Mouse (Mus musculus): ENCODE measurements around the gene Map4k3.
"Not testable (repeated sequence)": the region's sequence is repeated elsewhere in the genome, so short reads cannot be mapped to it uniquely, and the experiment has no call there.

Map4k3 gene

GRCm38 (mm10) chr17:80568441-80568840 lies 159.8 kb downstream of the Map4k3 start:
- DNase-seq (ENCODE audit: low read depth, low spot score) = no peak

DNA sequence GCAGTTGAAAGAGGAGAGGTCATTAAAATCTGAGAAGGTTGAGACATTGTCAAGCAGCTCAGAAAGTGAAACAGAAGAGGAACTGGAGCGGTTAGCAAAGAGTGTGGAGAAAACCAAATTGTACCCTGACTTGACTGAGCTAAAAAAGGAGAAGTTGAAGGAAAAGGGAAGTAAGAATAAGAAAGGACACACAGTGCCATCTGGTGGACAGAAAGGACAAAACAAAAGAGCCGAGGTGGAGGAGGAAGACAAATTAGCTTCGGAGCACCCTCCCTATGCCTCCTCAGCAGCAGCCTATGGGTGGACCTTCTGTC lies 163.7 kb downstream of the Map4k3 start:
- no peak for DNase-seq (ENCODE audit: low read depth, low spot score)

- DNase-seq (ENCODE audit: low read depth, low spot score) = not testable (repeated sequence)
Measured at GRCm38 (mm10) chr17:80563762-80564610, 164.3 kb downstream of the Map4k3 start.

DNA sequence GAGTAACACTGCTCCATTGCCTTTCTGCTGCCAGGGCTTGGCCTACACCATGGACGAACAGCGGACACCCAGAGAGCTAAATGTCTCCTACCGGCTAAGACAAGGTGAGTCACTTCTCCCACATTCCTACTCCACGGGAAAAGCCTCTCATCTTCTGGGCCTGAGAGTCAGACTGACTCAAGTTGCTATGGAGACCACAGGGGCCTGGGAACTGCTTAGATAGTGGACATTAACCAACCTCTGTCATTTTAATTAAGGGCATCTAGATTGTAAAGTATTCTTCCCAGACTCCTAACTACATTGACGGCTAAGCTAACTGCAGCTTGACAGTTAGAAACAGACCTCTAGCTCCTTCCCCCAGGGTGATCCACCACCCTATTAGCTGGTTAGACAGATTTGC lies 165.5 kb downstream of the Map4k3 start:
- DNase-seq (ENCODE audit: low read depth, low spot score) = no peak

- DNase-seq (ENCODE audit: low read depth, low spot score) = peak; percentile 60
Measured at GRCm38 (mm10) chr17:80560669-80561401, 167.4 kb downstream of the Map4k3 start.

DNA sequence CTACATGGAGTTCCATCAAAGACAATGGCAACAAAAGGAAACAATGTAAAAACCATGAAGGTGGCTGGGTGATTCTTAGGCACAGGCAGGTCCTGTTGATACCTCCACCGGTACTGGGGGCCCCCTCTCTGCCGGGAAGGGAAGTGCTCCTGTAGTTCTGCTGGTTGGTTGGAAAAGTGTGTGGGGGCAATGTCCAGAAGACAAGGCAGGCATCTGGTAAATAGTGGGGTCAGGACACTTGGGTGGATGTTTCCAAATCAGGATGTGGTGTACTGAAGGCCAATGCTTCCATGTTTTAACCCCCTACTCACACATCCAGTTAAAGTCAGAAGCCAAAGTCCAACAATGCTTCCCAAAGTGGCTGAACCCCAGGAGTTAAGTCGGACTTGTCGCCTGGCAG lies 168.5 kb downstream of the Map4k3 start:
- no peak for DNase-seq (ENCODE audit: low read depth, low spot score)

GRCm38 (mm10) chr17:80559050-80559449 lies 169.2 kb downstream of the Map4k3 start:
- no peak for DNase-seq (ENCODE audit: low read depth, low spot score)

GRCm38 (mm10) chr17:80558583-80558982 lies 169.7 kb downstream of the Map4k3 start:
- DNase-seq (ENCODE audit: low read depth, low spot score) = no peak

DNA sequence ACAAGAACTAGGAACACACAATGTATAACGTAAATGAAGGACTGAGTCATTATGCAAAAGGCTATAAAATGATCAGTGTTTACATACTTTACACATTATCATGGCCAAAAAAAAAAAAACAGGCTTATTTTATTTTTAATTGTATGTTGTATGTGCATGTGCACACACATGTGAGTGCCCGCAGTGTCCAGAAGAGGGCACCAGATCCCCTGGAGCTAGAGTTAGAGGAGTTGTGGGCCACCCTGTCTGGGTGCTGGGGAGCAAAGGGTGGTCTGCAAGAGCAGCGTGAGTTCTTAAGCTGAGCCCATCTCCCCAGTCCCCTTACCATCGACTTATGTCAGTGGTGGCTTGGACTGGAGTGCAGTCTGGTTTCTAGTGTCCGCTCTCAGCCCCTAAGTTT lies 170.8 kb downstream of the Map4k3 start:
- DNase-seq (ENCODE audit: low read depth, low spot score) = no peak

- peak; percentile 78 for DNase-seq (ENCODE audit: low read depth, low spot score)
Measured at GRCm38 (mm10) chr17:80553318-80554270, 174.7 kb downstream of the Map4k3 start.

GRCm38 (mm10) chr17:80552653-80553052 lies 175.6 kb downstream of the Map4k3 start:
- no peak for DNase-seq (ENCODE audit: low read depth, low spot score)

DNA sequence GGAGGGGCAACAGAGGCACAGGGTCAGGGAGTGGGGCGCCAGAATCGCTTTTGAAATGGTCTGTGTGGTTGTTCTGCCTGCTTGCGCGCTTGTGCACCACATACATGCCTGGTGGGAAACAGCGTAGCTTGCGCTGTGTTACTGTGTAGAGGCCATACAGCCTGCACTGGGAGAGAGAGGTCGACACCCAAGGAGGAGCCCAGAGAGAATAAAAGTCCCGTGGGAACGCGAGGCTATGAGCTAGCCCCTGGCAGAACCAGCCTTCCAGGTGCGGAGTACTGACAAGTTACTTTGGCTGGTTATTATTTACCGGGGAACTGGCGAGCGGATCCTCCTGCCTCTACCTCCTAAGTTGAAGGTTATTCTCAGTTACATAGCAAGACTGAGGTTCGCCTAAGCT lies 177.3 kb downstream of the Map4k3 start:
- DNase-seq (ENCODE audit: low read depth, low spot score) = no peak

DNA sequence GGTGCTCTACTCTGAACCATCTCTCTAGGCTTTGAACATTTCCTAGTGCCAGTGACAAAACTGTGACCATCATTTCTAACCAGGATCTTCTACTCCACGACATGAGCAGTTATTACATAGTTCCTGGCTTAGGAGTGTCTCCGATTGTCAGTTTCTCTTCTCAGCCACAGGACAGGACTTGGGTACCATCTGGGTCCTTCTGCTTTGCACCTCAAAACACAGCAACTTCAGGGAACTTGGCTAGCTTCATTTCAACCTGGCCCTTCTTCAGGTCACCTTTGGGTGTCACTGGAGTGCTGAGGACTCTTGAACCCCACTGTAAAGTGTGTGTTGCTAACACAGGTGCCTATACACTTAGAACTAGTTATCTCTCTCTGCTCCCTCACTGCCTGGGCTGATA lies 181.4 kb downstream of the Map4k3 start:
- no peak for DNase-seq (ENCODE audit: low read depth, low spot score)

DNA sequence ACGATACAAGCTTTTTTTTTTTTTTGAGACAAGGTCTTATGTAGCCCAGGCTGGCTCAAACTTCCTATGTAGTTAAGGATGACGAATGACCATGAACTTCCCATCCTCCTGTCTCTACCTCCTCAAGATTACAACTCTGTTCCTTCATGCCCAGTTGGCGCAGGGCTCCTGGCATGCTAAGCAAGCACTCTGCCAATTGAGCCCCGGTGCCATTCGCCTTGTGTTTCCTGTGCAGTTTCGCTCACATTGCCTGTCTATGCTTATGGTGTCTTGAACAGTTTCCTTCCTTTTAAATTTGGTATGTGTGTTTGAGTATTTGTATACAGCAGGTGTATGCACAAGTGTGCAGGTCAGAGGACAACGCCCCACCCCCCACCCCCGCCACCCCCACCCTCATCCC lies 182.1 kb downstream of the Map4k3 start:
- DNase-seq (ENCODE audit: low read depth, low spot score) = no peak

DNA sequence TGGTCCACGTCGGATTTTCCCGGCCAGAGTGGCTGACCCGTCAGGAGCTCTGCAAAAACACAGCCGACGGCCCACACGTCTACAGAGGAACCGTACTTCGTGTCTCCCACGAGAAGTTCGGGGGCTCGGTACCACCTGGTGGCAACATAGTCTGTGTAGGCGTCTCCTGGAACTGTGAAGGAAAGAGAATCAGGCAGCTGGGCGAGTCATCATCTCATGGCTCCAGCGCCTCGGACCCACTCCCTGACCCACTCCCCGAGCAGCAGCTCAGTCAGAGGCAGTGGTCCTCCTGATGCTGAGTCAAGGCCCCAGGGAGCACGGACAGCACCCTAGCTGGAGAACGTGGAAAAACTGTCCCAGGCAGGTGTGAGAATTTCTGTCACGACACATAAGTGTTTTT lies 184.6 kb downstream of the Map4k3 start:
- DNase-seq (ENCODE audit: low read depth, low spot score) = no peak

- no peak for DNase-seq (ENCODE audit: low read depth, low spot score)
Measured at GRCm38 (mm10) chr17:80537136-80537535, 191.1 kb downstream of the Map4k3 start.

DNA sequence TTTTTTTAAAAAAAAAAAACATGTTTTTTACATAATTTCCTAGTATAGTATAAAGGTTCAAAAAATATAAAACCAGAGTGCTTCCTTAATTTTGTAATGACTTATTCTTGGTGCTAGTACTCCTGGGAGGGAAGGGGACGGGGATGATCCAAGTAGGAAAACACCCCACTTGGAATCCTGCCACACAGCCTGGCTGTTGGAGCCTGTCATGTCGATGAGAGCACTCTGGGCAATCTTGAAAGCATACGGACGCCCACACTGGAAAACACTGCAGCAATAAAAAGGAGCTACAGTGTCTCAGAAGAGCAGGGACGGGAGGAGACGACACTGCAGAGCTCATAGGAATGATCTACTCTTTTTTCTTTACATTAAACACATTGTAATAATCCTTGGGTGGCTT lies 192.7 kb downstream of the Map4k3 start:
- DNase-seq (ENCODE audit: low read depth, low spot score) = no peak

GRCm38 (mm10) chr17:80531351-80531750 lies 196.9 kb downstream of the Map4k3 start:
- not testable (repeated sequence) for DNase-seq (ENCODE audit: low read depth, low spot score)
